Mouse (Mus musculus) megakaryocyte progenitor cell, adult 5-6 weeks (primary cell): ENCODE measurements around the gene Rer1. TPM values are rescaled to one million over a fixed set of nuclear protein-coding genes. Genes with fewer than 3 reads are reported as not detected.

Source experiments
- ATAC-seq: replicated peaks from 2 replicates; pipeline ENCODE4 v1.8.0; 2016; ENCODE audit warnings: mild to moderate bottlenecking, moderate TSS enrichment, inconsistent platforms; ENCODE audit not compliant: poor library complexity
- total RNA-seq, 2 experiments: library from RNA; stranded (forward) in 1 of 2; stranded (reverse) in 1 of 2; fragments of 157-497, 149-512 nt in 1 of 2; fragments of 200-1000 nt in 1 of 2; gene quantifications; 2 replicates each; pipeline versions ENCODE4 v1.2.3 to v1.2.4; 2015 to 2017

Rer1 gene
- total RNA-seq, 2 experiments from 2014 or later: 123 to 126 TPM

- ATAC-seq: no peak
These were observed 10.4 kb downstream of the Rer1 start for GRCm38 (mm10) chr4:155075813-155076212.

- ATAC-seq: no peak
These were observed 11.0 kb downstream of the Rer1 start for GRCm38 (mm10) chr4:155075137-155075536.

GRCm38 (mm10) chr4:155074418-155074817, 11.8 kb downstream of the Rer1 start:
- no peak for ATAC-seq

DNA sequence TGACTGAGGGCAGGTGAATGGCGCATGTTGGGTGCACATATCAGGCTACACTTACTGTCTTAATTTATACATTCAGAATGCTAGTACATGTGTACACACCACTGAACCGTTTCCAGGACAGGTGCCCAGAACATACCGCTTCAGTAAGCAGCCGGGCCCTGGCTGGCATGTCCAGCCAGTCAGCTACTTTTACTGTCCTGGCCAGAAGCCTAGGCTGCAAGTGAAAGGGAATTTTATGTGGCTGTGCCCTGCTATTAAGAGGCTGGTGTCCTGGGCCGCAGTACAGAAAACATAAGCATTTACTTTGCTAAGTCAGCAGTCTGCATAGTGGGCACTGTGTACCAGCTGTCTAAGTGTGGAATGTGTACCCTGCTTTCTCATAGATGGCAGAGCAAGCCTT, 15.3 kb downstream of the Rer1 start:
- ATAC-seq: no peak

DNA sequence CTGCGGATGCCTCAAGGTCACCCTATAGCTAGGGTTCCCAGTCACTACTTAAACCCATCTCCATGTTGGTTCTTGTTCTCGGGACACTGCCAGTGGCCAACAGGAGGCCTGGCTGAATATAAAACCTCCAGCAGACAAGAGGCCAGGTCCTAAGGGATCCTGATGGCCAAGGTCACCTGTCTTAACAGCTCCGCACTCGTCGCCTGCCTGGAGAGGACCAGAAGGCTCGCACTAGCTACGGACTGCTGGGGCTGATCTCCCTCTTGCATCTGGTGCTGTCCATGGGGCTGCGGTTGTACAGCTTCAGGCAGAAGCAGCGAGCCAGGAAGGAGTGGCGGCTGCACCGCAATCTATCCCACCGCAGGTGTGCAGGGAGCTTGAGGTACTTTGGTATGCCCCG, 16.0 kb downstream of the Rer1 start:
- ATAC-seq: no peak

DNA sequence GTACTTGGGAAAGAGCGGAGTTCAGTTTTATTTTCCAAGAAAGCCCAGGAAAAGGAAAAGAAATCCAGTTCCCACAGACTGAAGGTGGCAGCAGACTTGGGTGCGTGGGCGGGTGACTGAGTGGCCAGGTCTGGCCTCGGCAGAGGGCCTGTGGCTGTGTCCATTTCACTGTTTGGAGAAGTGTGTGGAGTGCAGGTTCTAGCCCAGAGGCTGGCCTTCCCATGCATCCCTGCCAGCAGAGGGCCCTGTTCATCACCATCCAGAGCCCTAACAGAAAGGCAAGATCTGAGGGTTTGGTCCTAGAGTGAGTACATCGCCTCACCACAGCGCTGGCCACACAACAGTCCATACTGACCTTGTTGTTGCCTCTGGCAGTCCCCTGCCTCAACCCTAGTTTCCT, 17.0 kb downstream of the Rer1 start:
- no peak for ATAC-seq

GRCm38 (mm10) chr4:155068357-155068972, 17.7 kb downstream of the Rer1 start:
- no peak for ATAC-seq

DNA sequence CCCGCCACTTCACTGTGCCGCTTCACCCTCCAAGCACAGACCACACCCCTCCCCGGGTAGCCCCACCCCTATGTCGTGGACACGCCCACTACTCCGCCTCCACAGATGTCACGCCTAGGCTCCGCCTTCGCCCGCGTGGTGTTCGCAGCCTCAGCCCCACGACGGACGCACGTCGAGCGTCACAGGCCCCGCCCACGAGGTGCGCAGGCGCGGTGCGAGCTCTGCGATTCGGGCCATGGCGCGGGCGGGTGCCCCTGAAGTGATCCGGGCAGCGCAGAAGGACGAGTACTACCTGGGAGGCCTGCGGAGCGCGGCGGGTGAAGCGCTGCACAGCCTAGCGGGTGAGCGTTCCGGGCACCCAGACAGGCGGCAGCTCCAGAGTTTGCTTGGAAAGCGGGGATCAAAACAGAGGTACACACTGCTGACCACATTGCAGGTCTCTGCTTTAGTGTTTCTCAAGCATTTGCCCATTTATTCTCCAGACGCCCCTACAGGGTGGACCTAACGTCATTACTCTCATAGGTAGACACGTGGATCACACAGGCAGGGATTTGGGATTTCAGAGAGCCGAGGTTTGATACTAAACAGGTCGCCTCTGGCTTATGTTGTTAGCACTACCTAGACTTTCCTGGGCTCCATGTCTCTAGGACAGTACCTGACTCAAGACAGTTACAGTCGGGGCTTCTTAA, 19.2 kb downstream of the Rer1 start, which contains the start of gene Pex10:
Gene Pex10 (plus strand): TSS at position 183 of the 689 bp plus-strand sequence.
- ATAC-seq: peak; percentile 83

DNA sequence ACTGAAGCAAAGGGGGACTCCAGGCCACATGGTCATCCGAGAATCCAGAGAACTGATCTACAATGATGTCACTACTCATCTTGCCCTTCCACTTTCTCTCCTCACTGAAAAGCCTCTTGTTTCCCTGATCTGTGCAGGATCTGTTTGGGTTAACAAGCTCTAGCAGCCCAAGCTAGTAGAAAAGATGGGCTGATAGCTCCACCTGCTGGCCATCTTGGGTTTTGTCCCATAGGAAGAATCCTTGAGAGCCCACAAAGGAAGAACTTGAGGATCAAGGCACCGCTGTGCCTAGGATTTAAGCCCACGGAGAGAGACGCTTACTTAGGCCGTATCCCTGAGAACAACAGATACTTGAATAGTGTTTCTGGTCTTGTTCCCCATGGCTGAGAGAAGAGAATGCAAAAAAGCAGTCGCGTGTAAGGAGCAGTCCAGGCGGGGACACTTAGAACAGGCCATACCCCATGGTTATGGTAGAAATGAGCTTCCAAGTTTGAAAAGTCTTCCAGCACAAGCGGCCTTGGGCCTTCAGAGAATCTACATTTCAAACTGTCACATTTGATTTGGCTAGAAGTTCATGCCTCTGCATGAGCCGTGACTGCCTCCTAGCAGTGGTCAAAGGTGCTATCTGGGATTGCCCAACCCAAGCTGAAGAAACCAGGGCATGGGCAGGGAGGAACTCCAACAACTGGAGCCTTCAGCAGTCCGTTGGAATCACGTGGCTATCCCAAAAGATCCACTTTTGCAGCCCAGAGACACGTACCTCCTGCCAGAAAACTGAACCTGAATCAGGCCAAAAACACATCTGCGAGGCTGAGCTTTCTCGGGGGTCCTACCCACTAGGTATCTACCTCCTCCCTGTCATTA, 20.0 kb downstream of the Rer1 start:
- peak; percentile 58 for ATAC-seq

- ATAC-seq: no peak
These were observed 21.7 kb downstream of the Rer1 start for GRCm38 (mm10) chr4:155064474-155064873.

DNA sequence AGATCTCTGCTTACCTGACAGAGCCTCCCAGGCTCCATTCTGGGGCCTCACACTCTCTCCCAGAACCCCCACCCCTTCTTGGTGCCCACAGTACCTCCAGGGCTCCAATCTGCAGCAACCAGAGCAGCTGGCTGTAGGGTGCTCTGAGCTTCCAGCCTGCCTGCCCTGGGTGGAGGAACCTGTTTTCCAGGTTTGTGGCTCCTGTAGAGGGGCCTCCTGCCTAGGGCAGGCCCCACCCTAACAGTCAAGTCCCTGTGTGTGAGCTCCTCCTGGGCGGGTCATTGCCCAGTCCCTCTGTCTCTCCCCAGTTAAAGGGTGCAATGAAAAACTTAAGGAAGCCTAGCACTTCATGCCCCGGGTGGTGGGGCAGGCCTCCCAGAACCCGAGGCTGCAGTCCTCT, 22.3 kb downstream of the Rer1 start:
- no peak for ATAC-seq

GRCm38 (mm10) chr4:155058325-155058724, 27.9 kb downstream of the Rer1 start:
- no peak for ATAC-seq

- no peak for ATAC-seq
These were observed 29.5 kb downstream of the Rer1 start, which contains the start of gene Plch2 for GRCm38 (mm10) chr4:155056724-155057123. Gene Plch2, minus strand, starts transcription at chr4:155056784.

DNA sequence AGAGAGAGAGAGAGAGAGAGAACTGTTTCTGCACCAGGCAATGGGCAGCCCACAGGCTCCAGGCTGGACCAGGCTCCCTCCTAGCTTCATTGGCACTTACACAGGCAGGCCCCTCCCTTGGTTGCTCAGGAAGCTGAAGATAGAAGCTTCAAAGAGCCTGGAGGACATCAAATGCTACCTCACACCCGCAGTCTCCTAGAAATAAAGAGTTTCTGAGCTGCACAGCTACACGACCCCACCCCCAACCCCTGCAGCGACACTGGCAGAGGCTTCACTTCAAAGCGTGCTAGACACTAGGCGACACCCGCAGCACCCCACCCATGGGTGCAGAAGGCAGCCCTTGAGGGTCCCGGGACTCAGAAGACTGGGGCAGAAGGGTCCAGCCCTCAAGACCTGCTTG, 36.1 kb downstream of the Rer1 start:
- ATAC-seq: no peak

GRCm38 (mm10) chr4:155046636-155047035, 39.5 kb downstream of the Rer1 start:
- ATAC-seq: no peak

GRCm38 (mm10) chr4:155043289-155043625, 42.9 kb downstream of the Rer1 start:
- ATAC-seq: no peak

GRCm38 (mm10) chr4:155042606-155043288, 43.4 kb downstream of the Rer1 start:
- no peak for ATAC-seq

DNA sequence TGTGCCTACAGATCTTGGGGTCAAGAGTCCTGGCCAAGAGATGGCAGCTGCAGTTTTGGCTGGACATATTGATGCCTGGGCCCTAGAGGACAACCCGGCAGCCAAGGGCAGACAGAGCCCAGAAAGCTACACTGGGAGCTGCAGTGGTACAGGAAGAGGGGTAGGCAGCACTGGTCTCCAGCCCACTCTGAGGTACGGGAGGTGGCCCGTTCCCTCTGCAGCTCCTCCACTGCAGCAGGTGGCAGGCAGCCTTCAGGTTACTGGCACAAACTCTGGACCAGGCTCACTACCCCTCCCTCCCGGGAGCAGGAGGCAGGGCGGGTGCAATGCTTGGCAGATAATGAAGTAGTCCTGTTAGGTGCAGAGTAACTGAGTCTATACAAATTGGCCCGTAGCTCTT, 45.5 kb downstream of the Rer1 start:
- ATAC-seq: no peak

DNA sequence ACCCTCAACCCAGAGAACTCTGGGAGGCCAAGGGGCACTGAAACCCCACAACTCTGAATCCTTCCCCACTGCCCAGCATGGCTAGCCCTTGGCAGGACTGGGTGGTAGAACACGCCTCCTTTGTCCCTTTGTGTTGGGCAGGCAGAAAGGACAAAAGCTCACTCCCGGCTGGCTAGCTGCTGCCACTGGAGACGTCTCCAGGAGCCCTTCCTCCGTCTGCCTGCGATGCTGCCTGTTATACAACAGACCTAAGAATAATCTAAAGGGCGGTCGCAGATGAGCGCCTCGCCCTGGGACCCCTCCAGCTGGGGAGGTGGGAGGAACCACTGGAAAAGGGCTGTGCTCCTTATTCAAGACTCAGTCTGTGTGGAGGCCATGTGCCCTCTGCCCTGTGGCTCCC, 46.0 kb downstream of the Rer1 start:
- no peak for ATAC-seq

DNA sequence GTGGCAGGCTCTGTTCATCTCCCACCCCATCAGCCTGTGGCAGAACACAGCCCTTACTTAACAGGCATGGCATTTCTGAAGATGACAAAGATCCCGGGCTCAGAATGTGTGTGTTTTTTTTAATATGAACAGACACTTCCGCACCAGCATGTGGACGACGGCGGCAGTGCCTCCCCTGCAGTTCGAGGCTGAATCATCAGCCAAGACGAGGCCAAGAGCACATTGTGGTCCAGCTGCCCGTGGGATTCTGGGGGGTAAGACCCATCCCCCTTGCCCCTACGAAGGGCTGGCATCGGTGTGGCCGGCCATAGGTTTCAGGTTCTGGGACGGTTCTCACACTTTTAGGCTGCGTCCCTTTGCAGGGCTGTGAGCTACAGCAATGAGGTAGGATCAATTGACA, 51.4 kb downstream of the Rer1 start:
- no peak for ATAC-seq

- ATAC-seq: no peak
These were observed 52.0 kb downstream of the Rer1 start for GRCm38 (mm10) chr4:155034202-155034601.
